Mouse (Mus musculus) embryo, embryonic 11 days (tissue): ENCODE measurements around the gene Cox4i1.

Experiments used
- DNase-seq: peaks from one replicate; pipeline ENCODE4 v3.0.0-alpha.2; 2015

Cox4i1 gene

DNA sequence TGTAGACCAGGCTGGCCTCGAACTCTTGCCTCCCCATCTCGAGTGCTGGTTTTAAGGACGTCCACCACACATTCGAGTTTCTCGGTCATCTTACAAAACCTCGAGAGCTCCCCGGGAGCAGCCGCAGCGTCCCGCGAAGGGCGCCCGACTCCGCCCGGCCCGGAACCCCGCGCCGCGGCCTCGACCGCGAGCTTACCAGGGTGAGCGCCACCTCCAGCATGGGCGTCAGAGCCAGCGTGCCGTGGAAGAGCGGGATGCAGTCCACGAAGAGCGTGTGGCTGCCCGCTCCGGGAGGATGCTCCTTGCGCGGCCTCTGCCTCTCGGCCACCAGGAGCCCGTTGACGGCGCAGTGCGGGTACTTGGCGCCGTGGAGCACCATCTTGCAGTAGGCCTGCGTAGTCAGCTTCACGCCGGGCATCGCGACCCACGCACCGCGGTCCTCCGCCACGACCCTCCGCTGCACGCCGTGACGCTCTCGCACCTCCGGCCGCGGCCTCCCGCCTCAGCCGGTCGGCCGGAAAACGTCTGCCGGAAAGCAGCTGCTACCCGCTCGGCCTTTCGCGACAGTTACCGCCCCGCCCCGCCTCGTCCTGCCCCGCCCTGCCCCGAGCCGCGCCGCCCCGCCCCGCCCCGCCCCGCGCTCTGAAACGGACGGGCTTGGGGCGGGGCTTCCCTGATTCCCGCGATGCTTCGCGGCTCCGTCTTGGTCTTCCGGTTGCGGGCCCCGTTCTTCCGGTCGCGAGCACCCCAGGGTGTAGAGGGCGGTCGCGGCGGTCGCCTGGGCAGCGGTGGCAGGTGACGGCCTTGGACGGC, at the start of gene Cox4i1, which contains the start of gene Gm27021:
TSS of gene Cox4i1 (plus strand) at position 662 of the 813 bp plus-strand sequence.
TSS of gene Gm27021 (minus strand) at position 519 of the 813 bp plus-strand sequence.
- DNase-seq = peak; percentile 96

DNA sequence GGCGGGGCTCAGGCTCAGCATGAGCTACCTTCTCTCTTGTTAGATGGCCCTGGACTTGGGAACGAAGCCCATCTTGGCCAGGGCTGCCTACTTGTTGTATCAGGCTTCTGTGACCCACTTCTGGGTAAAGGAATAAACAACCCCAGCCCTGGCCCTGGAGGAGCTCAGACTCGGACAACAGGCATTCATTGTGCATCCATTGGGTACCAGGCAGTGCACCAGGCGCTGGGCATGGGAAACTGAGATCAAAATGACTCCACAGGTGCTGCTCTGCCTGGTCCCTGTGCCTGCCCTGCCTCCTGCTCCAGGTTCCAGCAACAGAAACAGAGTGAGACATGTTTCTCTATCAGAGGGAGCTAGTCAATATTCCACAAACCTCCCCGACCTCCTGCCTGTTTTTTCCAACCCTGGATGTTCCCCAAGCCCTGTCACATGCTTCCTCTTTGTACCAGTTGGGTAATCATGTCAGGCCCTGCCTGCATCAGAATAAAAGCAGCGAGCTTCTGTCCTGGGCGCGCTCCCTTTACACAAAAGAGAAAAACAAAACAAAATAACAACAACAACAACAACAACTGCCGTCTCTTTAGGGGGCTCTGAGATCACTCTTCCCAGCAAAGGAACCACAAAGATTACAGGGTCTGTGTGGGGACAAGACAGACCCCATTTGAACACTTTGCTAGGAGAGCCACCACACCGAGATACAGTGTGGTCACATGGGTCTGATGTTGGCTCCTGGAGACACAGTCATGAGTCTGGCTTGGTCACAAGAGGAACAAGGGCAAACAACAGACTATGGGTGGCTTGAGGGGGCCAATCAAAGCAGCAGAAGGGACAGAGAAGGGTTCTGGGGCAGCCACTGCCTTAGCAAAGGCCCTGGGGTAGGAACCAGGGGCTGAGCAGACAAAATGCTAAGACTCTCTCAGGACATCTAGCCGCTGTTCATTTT, 48.5 kb upstream of the Cox4i1 start:
- no peak for DNase-seq

DNA sequence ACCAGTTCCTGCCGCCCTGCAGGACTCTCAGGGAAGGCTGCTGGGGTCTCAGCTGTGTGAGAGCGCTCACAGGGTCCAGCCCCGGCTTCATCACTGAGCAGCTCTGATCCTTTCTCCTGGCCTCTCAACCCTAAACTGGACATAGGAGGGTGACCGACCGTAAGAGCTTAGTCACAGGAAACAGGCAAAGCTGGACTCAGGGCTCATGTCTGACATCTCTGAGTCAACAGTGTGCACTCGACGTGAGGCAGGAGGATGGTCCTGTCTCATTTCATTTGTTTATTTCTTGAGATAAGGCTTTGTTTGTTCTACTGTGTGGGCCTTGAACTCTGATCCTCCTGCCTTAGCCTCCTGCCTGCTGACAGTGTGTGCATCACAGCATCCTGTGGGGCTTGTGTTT, 47.6 kb upstream of the Cox4i1 start:
- no peak for DNase-seq

DNA sequence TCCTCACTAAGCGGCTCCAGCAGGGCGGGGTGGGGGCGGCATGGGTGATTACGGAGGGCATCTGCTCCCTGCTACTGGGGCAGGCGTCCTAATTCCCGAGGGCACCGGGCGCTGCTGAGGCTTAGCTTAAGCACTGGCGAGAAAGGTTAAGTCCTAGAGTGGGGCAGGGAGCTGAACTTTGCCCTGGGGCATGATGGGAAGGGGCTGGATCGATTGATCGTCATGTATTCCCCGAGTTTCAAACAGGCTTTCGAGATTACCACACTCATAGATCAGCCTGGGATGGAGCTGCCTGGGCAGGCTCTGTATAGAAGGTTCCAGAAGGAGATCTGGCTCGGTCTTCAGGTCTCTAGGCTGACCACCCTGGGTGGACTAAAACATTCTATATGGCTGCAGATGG, 45.9 kb upstream of the Cox4i1 start:
- DNase-seq = no peak

DNA sequence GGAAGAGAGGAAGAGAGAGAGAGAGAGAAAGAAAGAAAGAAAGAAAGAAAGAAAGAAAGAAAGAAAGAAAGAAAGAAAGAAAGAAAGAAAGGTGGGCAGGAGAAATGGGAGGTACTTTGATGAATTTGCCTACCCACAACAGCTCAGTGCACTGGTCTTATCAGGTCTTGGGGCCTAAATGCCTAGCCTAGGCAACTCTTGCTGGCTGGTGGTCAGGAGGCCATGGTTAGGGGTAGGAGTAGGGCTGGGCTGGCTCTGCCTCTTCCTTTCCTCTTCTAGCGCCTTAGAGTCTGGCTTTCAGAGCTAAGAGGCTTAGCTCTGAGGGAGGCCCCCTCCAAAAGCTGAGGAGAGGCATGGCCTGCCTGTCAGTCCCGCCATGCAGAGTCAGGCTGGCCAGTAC, 44.4 kb upstream of the Cox4i1 start:
- DNase-seq = no peak

DNA sequence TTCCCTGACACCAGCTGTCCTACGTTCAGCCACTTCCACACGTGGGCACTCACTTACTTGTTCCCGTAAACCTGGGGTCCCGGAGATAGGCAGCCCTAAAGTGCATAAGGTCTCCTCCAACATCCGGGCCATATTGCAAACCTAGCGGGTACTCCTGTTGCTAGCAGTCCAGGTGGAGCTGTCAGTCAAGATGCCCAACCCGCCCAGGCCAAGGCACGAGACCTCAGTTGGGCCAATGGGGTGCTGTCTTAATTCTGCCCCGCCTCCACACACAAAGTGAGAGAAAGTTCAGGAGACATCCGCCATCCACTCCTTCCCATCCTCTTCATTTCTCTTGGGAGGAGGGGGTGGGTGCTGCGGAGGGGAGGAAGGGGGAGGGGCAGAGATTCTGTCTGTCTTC, 41.6 kb upstream of the Cox4i1 start:
- peak; percentile 49 for DNase-seq

DNA sequence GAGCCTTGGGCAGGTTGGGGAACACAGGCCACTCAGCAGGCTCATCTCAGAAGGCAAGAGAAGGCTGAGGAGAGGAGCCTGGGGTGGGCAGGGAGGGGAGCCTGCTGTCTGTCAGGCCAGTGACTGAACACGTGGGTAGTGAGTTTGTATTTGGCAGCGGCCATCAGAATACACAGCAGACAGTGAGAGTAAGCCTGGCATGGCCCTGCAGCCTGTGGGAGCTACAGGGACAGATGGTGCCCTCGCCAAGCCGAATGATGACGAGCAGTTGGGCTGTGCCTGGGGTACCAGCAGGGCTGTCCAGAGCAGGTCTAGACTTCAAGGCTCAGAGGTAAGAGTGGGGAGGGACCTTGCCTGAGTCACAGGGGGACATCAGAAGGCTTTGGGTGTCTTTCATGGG, 40.7 kb upstream of the Cox4i1 start:
- no peak for DNase-seq

DNA sequence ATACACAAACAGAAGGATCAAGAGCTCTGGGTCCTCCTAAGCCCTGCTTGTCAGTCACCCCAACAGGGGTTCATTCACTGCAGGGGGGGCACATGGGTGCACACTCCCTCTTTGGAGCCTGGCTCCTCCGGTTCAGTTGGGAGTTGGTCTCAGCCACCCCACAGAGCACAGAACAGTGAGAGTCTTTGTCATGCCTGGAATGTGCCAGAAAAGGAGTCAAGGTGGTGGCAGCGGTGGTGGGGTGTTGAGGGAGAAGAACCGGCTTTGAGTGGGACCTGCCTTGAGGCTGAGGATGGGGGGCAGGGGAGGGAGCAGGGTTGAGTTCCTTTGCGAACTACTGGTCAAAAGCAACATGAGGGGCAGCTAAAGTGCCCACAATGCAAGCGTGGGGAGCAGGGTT, 38.0 kb upstream of the Cox4i1 start:
- no peak for DNase-seq

DNA sequence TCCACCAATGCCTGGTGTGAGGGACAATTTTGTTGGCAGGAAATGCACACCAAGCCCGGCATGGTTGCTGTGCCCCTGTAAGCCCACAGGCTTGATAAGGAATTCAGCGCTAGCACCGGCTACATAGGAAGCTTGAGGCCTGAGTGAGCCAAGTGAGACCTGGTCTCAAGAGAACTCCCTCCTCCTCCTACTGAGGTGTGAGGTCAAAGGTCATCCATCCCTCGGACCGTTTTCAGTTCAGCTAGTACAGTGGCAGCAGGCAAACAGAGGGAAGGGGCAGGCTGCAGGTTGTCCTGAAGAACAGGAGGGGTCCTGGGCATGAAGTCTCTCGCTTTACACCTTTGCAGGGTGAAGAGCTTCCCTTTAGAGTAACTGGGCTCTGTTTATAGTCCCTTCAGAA, 37.2 kb upstream of the Cox4i1 start:
- DNase-seq = no peak

DNA sequence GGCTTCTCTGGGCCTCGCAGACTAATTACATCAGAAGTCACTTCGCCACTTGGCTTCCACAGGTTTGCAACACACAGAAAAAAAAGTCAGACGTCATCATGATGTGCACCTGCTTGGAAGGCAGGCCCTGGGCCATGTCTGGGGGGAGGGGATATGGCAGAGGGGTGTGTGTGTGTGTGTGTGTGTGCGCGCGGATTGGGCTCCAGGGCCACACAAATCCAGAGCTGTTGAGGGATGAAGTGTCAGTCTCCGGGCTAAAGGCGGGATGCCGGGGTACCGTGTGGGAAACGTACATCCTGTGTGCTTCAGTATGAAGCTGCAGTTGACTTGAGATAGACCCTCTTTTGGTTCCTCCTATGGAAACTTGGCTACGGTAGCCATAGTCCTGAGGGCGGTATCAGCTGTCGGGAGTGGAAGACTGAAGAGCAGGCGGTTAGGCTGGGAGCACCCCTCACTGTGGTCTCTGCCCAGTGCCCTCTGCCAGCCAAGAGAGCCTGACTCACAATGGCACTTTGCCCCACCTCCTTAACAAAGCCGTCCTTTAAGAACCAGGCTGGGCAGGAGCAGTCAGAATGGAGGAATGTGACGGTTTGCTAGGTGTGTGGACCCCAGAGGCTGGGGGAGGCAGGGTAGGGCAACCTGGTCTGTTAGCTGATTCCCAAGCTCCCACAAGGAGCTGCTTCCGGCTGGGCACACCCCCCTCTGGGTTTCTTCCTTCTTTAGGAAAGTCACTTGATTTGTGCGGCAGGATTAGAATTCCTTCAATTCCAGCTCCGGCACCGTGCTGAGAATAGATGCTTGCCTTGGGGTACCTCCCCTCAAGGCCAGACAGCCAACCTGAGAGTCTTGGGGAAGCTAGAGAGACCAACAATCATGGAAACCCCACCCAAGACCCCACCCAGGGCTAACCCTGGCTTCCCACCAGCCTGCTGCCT, 36.3 kb upstream of the Cox4i1 start:
- no peak for DNase-seq

DNA sequence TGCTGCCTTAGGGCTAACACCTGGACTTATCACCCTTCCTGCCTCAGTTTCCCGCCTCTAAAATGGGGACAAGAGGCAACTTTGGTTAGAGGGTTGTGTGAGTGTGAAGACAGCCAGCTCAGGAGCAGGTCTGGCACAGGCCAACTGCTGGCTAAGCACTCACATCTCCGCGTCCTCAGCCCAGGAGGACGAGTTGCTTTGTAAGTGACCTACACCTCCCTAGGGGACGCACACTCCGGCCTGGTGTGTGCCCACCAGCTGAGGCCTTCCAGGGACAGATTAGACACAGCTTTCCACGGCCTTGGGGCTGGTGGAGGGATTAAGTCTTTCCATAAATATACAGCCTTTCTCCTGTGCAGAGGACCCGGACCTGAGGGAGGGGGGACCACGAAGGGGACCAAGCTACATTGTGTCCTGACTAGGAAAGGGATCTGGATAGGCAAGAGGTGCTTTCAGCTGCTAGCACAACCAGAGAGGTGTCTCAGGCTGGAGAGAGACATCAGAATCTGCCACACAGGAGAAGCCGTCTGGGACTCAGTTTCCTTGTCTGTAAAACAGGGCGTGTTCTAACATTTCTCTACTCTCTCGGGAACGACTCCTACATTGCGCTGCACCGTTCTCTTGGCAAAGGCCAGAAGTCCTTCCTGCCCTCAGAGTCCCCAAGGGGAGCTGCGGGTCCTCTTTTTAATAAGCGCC, 34.9 kb upstream of the Cox4i1 start:
- no peak for DNase-seq

DNA sequence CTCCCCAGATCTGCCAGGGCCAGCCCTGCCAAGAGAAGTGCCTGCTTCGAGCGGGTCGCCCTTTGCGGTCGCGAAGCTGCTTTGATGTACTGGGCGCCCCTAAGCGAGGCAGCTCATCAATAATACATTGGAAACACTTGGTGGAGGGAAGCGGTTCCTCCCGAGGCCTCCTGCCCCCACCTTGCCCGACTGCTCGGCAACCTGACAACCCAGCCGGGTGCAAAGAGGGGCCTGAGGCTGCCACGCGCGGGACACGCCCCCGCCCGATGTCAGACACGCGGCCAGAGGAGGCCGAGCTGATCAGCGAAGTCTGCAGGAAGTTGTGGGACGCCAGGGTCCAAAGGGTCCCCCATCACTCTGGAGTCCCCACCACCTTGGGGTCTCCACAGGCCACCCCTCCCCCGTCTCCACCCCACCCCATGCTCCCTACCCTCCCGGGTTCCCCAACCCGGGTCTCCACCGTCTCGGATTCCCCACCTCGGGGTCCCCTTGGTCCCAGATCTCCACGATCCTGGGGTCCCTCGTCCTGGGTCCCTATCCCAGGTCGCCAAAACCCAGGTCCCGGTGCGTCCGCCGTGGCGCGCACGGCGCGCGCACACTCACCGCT, 34.3 kb upstream of the Cox4i1 start:
- peak; percentile 51 for DNase-seq

DNA sequence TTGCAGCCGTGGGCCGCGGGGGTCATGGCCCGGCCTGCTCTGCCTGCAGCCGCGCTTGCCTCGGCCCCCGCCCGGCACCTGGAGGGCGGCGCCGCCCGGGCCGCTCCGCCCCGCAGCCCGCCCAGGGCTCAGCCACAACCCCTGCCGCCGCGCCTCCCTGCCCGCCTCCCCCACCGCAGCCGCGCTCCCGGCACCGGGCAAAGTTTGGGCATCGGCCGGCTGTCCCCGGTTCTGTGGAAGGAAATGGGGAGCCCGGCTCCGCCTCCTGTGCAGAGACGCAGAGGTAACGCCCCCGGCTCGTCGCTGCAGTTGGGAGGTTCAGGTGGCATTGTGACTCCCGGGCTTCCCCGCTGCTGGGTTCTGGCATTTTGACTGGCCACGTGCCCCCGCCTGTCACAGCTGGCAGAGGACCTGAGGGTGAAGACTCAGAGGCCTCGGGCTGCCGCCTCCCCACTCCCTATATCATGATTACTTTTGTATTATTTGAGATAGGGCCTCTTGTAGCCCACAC, 33.6 kb upstream of the Cox4i1 start:
- peak; percentile 62 for DNase-seq

DNA sequence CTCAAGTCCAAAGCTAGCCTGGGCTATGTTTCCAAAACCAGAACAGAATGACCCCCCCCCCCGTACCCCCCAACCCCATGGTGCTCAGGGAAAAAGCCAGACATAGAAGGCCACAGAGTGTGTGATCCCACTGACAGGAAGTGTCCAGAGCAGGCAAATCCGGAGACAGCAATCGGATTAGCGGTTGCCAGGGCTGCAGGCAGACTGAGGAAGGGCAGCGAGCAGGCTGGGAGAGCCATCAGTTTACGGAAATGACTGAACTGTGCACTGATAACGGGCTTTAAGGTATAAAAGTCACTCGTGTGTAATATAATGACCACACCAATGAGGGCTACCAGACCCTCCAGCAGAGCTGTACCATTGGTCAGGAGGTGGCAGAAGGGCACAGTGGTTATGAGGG, 26.8 kb upstream of the Cox4i1 start:
- no peak for DNase-seq

DNA sequence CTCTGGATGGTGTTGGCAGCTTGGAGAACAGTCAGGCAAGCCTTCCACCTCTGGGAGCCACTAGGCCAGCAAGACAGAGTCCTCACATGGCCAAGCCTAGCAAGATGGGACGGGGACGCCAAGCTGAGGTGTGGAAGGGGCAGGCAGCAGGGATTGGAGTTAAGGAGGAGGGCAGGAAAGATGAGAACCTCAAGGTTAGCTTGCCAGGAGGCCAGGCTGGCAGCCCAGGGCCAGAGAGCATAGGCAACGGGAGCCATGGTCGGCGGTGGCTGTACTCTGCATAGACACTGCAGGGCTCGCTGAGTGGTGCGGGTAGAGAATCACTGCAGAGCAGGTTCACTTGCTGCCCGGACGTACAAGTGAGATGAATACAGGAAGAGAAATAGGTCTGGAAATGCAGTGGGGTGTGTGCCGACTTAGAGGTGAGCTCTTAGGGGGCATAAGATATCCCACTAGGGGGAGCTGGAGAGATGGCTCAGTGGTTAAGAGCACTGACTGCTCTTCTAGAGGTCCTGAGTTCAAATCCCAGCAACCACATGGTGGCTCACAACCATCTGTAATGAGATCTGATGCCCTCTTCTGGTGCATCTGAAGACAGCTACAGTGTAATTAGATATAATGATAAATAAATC, 25.9 kb upstream of the Cox4i1 start:
- DNase-seq = no peak

DNA sequence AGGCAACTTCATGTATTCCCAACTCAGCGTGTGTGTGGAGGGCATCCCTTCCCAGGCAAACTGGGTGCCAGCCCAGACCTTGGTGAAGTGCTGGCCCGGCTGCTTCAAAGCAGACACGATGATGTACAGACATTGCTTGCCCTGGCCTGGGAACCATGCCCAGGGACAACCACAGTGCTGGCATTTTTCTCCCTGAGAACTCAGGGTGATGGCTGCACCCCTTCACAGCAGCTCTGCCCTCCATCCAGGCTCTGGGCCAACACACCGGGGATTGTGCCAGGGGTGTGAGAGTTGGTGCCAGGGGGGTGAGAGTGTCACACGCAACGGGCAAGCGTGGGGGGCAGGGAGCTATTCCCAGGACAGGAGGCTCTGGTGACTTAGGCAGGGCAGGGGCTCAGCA, 23.4 kb upstream of the Cox4i1 start:
- DNase-seq = no peak

DNA sequence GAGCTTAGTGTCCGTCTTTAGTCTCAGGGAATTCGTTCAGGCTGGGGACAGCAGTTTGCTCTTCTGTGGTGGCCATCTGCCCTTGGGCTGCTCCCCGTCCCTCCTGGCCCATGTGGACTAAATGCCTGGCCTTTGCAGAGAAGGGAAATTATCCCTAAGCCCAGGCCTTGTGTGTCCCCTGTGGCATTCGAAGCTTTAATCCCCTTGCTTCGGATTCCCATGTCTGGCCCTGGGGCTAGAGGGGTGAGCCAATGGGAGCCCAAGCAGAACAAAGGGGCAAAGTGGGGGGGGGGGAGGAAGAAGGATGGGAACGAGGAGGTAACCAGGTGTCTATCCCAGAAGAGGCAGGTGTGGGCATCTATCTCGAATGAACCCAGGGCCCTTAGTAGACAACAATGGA, 20.5 kb upstream of the Cox4i1 start, which contains the start of gene 1190005I06Rik:
TSS of gene 1190005I06Rik (minus strand) at position 101 of the 400 bp plus-strand sequence.
- no peak for DNase-seq

DNA sequence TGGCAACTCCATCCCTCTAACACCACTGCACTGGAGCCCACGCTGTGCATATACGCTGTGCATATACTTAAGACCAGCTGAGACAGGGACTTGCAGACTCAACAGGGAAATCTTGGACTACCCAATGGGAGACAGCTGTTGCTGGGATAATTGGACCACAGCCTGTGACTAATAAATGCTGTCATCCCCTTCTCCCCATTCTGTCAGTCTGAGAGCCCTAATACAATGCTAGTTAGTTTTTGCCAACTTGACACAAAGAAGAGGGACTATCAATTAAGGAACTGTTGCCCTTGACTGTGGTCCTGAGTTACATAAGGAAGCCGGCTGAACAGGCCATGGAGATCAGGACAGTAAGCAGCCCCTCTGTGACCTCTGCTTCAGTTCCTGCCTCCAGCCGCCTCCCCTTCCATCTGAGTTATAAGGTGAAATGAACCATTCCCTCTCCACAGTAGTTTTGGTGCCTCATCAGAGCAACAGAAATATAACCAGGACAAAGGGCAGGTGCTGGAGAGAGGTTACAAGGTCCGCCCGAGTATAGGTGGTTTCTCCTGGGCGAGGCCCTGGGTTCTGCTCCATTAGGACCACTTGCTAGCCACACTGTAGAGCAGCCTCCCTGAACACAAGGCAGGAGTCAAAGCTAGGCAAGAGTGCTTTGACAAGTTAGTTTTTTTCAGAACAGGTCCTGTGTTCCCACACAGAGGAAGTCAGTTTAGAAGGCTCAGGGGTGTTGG, 11.5 kb upstream of the Cox4i1 start:
- DNase-seq = no peak

DNA sequence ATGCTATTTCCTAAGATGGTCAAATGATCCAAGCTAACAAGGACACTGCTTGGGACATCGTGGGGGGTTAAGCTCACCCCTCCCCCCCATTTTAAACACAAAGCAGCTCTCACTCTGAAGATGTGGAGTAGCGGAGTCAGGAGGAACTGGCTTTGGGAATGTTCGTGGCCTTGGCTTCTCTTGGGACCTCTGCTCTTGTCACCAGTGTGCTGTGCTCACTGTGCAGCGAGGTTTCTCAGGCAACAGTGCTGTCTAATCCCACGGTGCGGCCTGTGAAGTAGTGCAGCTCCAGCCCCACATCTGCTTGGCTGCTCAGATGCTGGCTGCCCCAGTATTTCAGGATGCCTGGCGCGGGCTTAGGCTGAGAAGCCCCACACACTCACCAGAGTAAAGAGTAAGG, 10.6 kb upstream of the Cox4i1 start:
- no peak for DNase-seq

DNA sequence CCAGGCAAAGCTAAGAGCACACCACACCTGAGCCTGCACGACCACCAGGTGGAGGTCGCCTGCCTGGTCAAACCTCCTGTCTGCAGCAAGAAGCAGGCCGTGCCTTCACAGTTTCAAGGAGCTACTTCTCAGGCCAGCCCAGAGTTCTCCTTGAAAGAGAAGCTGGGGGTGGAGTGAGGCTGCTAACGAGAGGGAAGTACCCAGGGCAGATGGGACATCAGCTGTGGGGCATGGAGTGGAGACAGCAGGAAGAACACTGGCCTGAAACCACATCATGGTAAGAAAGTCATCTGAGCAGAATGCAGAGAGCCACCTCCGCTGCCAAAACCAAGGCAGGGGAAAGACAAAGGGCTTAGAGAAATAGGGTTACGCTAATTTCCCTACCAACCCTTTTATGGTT, 3.5 kb upstream of the Cox4i1 start:
- DNase-seq = no peak
